Mouse (Mus musculus) embryo, embryonic 11 days (tissue): ENCODE measurements around the gene Olfr1416.

ENCODE experiments used
- DNase-seq: peaks from one replicate; pipeline ENCODE4 v3.0.0-alpha.2; 2015

Gene Olfr1416

DNA sequence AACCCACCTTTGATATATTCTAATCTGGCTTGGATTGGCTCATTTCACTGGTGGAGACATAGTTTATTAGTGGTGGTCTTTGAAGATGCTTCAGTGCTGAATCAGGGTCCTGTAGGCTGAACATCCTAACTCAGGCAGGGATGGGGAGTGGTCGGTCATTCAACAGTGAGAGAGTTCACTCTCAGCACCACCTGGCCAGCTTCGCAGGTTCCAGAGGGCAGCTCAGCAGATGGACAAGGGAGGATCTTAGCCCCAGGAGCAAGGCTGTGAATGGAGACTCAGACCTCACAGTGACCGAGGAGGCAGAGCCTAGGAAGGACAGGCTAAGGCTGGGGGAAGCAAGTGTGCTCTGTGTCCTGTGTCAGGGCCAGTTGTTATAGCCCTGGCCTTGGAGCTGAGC, 53.5 kb downstream of the Olfr1416 start:
- DNase-seq, result no peak

DNA sequence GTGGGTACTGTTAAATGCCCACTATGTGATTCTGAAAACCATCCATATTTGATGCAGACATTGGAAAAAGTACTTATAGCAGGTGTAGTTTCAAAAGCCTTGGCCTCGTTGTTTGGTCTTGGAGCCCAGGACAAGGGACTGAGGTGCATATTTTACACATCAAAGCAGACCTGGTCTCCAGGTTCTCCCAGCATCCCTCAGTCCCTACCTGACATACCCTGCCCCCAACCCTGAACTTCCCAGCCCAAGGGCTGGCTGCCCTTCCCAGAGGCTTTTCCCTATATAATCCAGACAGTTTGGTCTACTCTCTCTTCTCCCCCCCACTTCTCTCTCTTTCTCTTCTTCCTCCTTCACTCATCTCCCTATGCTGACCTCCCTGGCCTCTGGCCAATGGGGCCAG, 53.9 kb downstream of the Olfr1416 start:
- DNase-seq, result no peak
